Mouse (Mus musculus): ENCODE measurements around the gene Fbxo9.

The Fbxo9 gene

DNA sequence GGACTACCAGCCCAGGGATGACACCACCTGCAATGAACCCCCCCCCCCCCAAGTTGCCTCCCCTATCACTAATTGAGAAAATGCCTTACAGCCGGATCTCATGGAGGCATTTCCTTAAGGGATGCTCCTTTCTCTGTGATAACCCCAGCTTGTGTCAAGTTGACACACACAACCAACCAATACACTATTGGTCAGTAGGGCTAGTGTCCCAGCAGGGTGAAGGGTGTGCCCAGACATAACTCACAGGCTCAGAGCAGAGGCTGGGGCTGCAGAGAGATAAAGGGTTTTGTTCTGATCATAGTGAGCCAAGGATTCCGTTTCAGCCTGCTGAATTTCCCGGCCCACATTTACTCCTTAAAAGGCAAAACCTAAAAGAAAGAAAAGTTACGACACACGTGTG lies 38.4 kb downstream of the Fbxo9 start:
- no peak for DNase-seq (ENCODE audit: low spot score)

DNA sequence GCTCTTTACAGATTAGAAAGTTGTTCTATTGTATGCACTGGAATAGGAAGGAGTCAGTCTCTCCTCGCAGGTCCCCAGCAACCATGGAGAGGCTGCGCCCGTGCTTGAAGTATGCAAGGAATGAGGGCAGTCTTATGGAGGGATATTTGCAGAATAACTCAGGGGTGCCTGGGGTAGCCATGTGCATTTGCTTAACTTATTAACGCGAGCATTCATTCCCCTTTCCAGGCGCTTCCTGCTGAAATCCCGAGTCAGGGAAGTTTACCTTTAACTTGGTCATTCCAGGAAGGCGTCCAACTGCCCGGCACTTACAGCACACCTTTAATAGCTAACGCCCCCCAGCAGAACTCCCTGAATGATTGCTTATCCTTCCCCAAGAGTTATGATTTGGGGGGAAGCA lies 44.7 kb downstream of the Fbxo9 start:
- DNase-seq (ENCODE audit: low spot score): no peak

DNA sequence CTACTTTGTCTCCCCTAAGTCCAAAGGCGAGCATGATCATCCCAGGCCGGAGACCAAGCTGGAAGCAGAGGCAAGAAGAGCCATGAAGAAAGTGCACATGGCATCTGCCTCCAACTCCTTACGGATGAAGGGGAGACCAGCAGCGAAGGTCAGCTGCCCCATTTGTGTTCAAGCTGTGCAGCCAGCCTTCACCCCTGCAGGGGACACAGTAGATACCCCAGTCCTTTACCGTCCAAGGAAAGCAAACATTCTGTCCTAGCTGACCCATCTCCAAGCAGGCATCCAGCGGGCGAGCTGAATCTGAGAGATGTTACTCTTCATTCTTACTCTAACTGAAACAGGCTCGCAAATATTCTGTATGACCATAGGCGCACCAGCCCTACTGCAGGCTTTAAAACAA lies 46.5 kb downstream of the Fbxo9 start:
- no peak for DNase-seq (ENCODE audit: low spot score)

DNA sequence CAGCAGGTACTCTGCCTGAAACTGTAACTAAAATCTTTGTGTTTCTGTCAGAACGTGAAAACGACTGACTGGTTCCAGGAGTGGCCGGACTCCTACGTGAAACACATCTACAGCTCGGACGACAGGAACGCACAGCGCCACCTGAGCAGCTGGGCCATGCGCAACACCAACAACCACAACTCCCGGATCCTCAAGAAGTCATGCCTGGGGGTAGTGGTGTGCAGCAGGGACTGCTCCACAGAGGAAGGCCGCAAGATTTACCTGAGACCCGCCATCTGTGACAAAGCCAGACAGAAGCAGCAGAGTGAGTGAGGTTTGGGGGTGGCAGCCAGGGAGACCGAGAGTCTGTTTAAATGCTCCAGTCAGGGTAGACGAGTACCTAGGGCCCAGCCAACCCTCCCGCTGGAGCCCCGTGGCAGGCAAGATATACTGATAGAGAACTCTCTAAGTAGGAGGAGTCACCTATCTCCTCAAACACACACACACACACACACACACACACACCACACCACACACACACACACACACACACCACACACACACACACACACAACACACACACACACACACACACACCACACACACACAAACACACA lies 49.2 kb downstream of the Fbxo9 start:
- no peak for DNase-seq (ENCODE audit: low spot score)

DNA sequence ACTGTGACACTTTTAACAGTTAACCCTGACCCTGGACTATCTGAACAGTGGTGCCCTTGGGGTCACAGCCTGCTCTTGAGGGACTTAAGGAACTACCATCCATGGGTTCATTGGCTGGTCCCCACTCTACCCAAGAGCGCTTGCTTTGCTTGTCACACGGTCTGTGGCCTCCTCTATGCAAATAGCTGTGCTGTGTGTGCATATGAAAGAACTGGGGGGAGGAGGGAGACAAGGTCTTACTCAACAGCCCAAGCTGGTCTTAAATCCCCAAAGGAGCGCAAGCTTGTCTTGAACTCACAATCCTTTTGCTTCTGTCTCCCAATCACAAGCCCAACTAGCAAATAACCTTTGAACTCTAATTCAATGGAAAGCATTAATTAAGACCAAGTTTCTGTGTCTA lies 54.6 kb downstream of the Fbxo9 start:
- no peak for DNase-seq (ENCODE audit: low spot score)

DNA sequence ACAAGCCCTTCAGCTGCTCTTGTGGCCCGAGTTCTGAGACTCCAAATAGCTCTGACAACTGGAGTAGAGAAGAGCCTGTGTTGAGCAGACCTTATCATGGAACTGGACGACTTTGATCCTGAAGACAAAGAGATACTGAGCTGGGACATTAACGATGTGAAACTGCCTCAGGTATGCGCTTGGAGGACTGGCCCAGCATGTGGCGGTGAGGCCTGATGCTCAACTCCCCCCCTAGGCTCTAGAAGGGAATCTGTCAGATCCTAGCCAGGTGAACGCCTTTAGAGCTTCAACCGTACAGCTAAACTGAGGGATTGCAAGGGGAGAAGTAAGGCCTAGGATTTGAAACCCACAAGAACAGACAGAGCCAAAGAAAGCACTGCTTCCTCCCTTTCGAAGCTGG lies 55.0 kb downstream of the Fbxo9 start:
- DNase-seq (ENCODE audit: low spot score): no peak

DNA sequence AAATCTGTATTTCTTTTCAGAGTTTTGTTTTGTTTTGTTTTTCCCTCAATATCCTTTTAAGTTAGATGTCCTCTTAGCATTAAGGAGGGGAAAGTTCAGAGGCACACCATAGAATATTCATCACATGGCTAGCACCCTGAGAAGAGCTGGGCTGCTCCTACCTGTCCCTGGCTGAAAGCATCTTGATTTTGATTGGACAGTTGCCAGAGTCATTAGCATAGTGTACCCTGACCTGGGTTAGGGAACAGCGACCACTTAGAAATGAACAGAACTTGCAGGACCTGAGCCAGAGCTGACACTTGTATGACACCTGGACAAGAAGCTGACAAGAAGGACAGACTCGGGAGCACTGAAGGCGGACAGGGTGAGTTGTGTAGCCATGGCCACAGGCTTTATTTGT lies 57.2 kb downstream of the Fbxo9 start, which contains the start of gene Gcm1:
Gcm1 (plus strand) TSS at position 248 of the 400 bp plus-strand sequence.
- no peak for DNase-seq (ENCODE audit: low spot score)

DNA sequence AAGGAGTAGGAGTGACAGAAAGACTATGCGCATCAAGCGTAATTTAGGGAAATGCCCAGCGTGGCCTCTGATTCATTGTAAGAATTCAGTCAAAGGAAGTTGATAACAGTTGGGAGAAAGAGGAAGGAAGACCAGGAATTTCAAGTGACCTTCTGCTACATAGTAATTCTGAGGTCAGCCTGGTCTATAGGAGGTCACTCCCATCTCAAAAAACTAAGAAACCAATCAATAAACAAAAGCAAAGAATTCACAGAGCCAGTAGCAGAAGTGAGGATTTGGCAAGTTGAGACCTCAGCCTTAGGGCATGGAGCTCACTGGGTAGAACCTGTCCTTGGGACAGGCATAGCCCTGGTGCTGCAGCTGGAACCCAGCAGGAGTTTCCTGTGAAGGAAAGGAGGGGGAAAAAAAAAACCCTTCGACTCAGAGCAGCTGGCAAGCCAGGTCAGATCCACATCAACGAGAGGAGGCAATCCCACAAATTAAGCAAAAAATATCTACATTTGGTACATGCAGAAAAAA lies 58.4 kb downstream of the Fbxo9 start:
- no peak for DNase-seq (ENCODE audit: low spot score)

DNA sequence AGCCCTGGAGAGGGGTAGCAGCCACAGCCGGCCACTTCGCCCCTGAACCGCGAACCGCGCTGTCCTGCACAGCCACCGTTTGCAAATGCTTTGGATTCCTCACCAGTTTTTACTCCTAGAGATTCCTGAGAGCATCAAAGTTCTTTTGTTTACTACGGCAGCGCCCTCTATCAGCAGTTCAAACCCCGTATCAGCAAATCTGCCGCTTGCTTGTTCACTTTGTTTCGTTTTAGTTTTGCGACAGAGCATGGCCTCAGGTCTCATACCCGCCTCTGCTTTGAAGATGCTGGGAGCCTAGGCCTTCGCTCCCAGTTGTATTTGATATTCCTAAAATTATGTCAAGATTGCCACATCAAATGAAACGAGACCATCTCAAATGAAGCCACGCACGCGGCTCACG lies 62.1 kb downstream of the Fbxo9 start:
- DNase-seq (ENCODE audit: low spot score): peak; percentile 31

DNA sequence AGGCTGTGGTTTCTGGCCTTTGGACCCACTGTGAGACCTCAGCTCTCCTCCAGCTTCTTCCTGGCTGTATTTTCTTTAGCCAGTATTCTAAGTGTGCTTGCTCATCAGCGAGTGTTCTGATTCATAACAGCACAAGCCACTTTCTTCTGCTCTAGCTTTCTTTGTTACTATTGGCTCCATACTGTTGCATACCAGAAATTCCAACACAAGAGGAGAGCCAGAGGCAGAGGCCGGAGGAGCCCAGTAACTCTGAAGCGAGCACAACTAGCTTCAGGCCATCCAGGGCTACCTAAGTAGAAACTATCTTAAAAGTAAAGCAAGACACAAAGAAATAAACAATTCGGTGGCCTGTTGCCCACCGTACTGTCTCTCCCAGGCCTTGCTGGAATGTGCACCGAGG lies 63.7 kb downstream of the Fbxo9 start:
- no peak for DNase-seq (ENCODE audit: low spot score)

DNA sequence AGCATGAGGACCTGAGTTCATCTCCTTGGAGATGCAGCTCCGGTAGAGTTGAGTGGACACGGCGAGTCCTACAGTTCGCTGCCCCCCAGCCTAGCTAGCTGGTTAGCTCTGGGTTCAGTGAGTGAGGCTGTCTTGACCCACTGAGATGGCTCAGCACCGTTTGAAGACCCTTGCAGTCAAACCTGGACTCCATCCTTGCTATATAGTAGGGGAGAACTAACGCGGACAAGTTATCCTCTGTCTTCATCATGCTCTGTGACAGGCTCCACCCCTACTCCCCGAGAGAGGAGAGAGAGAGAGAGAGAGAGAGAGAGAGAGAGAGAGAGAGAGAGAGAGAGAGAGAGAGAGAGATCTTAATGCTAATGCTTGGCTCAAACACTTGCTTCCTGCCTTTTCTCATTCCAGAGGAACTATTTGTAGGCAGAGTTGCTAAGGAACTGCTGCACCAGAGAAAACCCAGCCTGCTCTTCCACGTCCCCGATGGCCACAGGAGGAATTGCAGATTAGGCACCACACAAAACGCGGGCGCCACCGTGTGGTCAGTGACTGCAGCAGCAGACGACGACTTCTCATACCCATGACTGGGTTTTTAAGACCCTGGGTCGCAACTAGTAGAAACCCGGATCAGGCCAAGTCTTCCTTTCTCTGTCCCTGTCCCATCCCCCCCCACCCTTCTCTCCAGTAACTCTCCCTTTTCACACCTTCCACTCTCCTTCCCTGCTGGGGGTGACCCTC lies 69.9 kb downstream of the Fbxo9 start:
- peak; percentile 83 for DNase-seq (ENCODE audit: low spot score)

DNA sequence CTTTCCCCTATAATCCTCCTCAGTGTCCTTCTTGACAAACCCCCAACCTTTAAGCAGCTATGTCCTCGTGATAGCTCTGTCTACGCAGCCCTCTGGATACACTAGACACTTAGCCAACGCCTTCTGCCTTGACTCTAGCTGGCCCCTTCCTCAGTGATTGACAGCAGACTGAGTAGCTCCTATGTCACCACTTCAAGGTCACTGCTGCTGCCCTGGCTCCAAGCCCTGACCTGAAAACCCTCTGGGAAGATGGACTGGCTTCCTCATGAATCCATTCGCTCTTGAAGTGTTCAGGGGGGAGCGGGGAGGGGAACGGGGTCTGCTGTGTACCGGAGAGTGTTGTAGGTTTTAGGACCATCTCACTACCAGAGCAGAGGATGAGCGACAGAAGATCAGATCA lies 73.0 kb downstream of the Fbxo9 start:
- no peak for DNase-seq (ENCODE audit: low spot score)

DNA sequence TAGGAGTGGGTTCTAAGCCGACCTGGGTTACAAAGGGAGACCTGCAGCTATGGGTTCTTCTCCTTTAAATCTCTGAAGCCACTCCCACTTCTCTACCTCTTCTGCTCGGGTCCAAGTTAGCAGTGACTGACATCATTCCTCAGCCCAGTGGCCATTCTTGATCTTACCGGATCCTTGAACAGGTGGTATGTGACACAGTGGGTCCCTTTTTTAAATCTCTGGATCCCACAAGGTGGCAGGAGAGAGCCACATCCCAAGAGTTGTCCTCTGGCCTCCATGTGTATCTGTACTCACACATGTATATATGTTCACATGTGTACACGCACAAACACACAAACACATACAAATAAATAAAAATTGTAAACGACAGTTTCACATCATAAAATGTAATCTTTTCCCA lies 73.6 kb downstream of the Fbxo9 start:
- DNase-seq (ENCODE audit: low spot score): no peak

DNA sequence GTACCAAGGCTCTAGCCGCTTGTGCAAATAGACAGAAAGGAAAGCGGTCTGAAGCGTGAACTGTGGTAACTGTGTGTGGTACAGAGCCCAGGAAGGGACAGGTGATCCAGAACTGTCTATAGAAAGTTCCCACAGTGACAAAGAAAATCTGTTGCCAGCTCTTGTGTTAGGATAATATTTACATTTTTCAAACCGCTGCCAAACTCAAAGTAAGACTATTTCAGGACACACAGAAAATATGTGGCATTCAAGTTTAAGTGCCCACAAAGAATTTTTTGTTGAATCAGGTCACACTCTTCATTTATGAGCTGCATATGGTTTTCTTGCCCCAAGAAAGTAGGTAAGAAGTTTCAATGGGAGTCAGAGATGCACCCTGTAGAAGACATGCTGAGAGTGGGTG lies 75.9 kb downstream of the Fbxo9 start:
- DNase-seq (ENCODE audit: low spot score): no peak
